Mouse (Mus musculus): ENCODE results near the gene Trim41.
A peak's percentile ranks its signal among the peaks of the same experiment; 100 is the strongest.

The Trim41 gene

GRCm38 (mm10) chr11:48789215-48789614, 27.9 kb downstream of the Trim41 start:
- no peak for DNase-seq

GRCm38 (mm10) chr11:48788311-48789089, 28.7 kb downstream of the Trim41 start:
- peak; percentile 73 to 85 for DNase-seq

- peak; percentile 63 to 70 for DNase-seq
Measured at GRCm38 (mm10) chr11:48787455-48788211, 29.5 kb downstream of the Trim41 start.

- no peak for DNase-seq
Measured at GRCm38 (mm10) chr11:48782243-48782642, 34.9 kb downstream of the Trim41 start.

GRCm38 (mm10) chr11:48779450-48779849, 37.7 kb downstream of the Trim41 start:
- peak in 1 of 2 experiments; percentile 50 for DNase-seq

GRCm38 (mm10) chr11:48777303-48777702, 39.9 kb downstream of the Trim41 start:
- DNase-seq = no peak

GRCm38 (mm10) chr11:48776664-48777063, 40.5 kb downstream of the Trim41 start:
- peak in 1 of 2 experiments; percentile 40 for DNase-seq

GRCm38 (mm10) chr11:48775483-48775882, 41.7 kb downstream of the Trim41 start:
- DNase-seq = peak in 1 of 2 experiments; percentile 69

- peak in 1 of 2 experiments; percentile 62 for DNase-seq
Measured at GRCm38 (mm10) chr11:48774443-48775298, 42.5 kb downstream of the Trim41 start.

- DNase-seq = peak in 1 of 2 experiments; percentile 33
Measured at GRCm38 (mm10) chr11:48771691-48772090, 45.5 kb downstream of the Trim41 start.

GRCm38 (mm10) chr11:48767195-48767876, 49.8 kb downstream of the Trim41 start:
- DNase-seq = no peak

- DNase-seq = no peak
Measured at GRCm38 (mm10) chr11:48764119-48764518, 53.0 kb downstream of the Trim41 start.

GRCm38 (mm10) chr11:48759021-48759420, 58.1 kb downstream of the Trim41 start:
- no peak for DNase-seq

All from lung, postnatal 4 days (tissue).